Mouse (Mus musculus) layer of hippocampus, adult 2 months (tissue): Measurements from ENCODE around the gene Klrb1f. TPM values are rescaled to one million over a fixed set of nuclear protein-coding genes. Genes with fewer than 3 reads are reported as not detected.

ENCODE experiments used
- DNase-seq, 2 experiments: peaks; one replicate each; pipeline ENCODE4 v3.0.0; 2022; ENCODE audit warnings: low spot score in 2 of 2
- H3K27ac ChIP-seq: fragments of 200-600 bp; 2 replicates; pipeline ENCODE4 v1.8.1; 2022
- H3K4me3 ChIP-seq: fragments of 200-600 bp; 2 replicates; pipeline ENCODE4 v1.8.1; 2022; ENCODE audit warnings: mild to moderate bottlenecking
- CTCF ChIP-seq: fragments of 200-600 bp; conservative IDR thresholded peaks from 2 replicates; pipeline ENCODE4 v1.8.1; 2022; ENCODE audit warnings: antibody characterized with exemption, mild to moderate bottlenecking, moderate library complexity
- total RNA-seq, 2 experiments: library from RNA; stranded (reverse); gene quantifications; 2 replicates each; pipeline ENCODE4 v1.2.3; 2021

The Klrb1f gene
- total RNA-seq, 2 experiments from 2014 or later: not detected

DNA sequence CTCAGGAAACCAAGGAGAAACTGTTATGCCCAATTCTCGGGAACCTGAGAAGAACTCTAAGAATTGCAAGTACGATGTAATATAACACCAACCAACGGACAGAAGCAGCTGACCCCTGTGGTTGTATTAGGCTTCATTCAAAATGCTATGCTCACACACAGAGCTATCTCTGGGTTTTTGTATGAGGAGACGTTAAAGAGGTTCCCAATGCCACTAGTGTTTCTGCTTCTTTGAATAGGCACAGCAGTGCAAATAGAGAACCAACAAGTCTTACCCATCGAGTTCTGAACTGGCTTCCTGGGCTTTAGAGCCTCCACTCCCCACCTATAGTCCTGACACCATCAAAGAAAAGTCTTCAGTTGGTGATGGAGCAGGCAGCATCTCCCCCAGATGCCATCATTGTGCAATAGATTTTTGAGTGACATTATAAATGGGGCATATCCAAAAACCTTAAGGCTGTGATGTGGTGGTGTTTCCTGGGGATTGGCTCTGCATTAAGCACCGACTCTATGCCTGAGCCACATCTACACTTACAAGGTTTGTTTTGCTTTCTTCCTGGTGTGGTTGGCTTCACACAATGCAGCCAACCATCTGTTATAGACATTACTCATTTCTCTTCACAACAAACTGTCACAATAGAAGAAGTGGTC, 15.4 kb upstream of the Klrb1f start:
- TF ChIP-seq CTCF: no peak
- Histone ChIP-seq H3K4me3 (no peak overlapping the region), H3K27ac (no peak overlapping the region)
- DNase-seq: no peak

DNA sequence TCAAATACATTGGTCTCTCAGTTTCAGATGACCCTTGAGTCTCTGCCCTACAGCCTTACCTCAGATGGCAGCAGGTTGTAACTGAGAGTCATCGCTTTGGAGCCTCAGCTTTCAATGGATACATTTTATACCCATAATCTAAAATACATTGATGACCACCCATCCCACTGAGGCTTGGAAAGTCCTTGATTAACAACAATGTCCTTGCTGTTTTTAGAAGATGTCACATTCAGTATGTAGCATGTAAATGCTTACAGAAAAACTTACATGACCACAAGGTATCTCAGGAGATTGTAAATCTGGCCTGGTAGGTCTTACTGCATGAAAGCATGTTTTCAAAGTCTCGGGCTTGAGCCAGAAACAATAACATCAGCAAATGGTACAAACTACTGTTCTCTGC, 14.7 kb upstream of the Klrb1f start:
- Histone ChIP-seq H3K27ac (no peak overlapping the region), H3K4me3 (no peak overlapping the region)
- TF ChIP-seq CTCF: no peak
- no peak for DNase-seq

DNA sequence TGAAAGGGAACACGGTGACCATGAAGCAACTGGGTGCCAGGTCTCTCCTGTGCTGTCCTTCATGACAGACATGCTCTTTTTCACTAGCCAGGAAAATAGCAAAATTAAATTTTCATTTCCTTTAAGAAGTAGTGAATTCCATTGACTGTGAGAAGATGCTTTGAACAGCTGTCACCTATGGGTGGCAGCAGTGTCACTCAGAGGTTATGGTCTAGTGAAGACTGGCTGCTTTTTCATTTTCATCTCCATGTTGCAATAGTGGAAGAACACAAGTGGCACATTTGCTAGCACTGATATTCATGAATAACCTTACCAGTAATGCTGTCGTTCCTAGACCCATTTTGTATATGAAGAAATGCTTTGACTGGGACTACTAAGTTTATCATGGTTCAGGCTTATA, 12.3 kb upstream of the Klrb1f start:
- no peak overlapping the region for H3K27ac ChIP-seq
- H3K4me3 ChIP-seq: no peak overlapping the region
- DNase-seq: no peak
- TF ChIP-seq CTCF: peak; percentile 65

DNA sequence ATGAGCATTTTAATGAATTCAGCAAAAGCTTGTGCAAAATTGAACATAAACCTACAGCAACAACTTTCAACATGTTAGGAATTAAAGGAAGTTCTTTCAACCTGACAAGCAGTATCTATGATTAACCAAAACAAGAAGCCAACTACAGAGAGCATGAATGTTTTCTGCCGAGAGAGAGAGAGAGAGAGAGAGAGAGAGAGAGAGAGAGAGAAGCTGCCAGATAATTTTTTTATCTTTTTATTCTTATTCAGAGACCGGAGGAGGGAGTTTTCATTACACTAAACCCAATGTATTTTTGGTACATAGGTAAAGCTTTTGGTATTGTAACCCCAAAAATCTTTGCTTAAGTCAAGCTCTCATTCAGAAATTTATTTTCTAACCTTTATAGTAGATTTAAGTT, 10.7 kb upstream of the Klrb1f start:
- TF ChIP-seq CTCF: no peak
- Histone ChIP-seq H3K4me3 (no peak overlapping the region), H3K27ac (no peak overlapping the region)
- DNase-seq: no peak

DNA sequence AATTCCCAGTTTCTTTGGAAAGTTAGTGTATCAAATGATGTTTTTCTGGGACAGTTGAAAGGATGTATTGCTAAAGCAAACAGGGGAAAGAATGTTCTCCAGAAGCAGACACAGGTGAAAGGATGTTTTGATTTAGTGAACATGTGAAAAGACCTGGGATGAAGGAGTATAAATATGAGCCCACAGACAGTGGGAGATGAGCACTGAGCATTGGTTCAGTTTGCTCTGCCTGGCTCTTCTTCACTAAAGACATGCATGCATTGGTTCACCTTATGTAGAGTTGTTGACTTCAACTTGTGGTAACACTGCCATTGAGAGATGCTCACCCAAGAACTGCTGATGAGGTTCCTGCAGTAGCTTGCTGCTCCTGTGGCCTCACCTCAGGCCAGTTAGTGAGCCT, 9.4 kb upstream of the Klrb1f start:
- no peak for TF ChIP-seq CTCF
- H3K27ac ChIP-seq: no peak overlapping the region
- no peak for DNase-seq
- no peak overlapping the region for H3K4me3 ChIP-seq

DNA sequence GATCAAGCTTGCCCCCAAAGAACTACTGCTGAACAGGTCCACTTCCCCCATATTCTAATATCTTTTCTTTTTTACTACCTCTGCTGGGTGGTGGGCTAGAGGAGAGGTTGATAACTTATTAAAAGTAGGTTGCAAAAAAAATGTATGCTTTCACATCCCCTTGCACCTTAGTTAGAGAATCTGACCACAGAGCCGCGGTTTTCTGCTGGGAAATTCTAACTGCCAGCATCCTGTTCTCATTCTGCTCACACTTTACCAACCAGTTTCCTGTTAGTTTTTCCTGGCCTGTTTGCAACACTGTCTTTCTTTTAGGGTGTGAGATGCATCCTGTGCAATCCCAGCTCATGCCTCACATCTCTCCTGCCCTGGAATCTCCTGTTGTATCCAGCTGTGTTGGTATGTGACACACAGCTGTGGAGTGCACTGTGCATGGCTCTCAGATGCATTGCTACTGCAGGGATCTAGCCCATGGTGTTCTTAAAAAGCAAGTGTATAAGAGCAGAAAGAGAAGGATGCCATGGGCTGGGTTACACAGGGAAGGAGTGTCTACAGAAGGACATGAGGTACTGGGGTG, 8.7 kb upstream of the Klrb1f start:
- Histone ChIP-seq H3K27ac (no peak overlapping the region), H3K4me3 (no peak overlapping the region)
- TF ChIP-seq CTCF: no peak
- no peak for DNase-seq

DNA sequence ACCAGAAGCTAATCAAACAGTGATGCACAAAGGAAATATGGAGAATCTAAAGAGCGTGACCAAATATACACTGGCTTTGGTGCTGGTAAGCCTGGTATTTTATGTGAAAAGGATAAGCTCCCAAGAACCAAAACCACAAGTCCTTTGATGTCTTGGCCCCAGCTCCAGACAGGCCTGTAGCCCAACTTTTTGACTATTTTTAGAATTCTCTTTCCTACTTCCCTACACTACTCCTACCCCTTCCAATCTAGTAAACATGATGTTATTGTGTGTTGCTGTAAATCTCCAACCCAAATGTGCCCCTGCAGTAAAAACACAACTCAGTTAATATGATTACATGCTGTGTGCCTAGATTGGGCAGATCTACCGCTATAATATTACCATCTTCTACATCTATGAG, 4.2 kb upstream of the Klrb1f start:
- H3K4me3 ChIP-seq: no peak overlapping the region
- DNase-seq: no peak
- TF ChIP-seq CTCF: no peak
- H3K27ac ChIP-seq: no peak overlapping the region

DNA sequence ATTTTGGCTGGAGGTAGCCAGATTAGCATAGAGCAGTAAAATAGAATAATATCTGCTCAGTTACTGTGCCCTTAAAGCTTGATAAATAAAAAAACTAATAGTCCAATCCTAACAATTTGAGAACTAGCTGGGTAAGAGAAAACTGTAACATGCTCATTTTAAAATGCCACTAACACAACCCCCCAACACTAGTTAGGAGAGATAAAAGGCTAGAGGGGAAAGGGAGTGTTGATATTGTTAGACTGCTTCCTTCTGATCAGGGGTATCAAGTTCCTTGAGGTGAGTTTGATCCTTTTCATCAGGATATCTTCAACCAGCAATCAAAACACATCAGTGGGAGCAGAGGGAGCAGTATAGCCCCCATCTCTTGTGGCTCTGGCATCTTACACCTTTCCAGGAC, 3.2 kb upstream of the Klrb1f start:
- TF ChIP-seq CTCF: no peak
- Histone ChIP-seq H3K4me3 (no peak overlapping the region), H3K27ac (no peak overlapping the region)
- DNase-seq: no peak

DNA sequence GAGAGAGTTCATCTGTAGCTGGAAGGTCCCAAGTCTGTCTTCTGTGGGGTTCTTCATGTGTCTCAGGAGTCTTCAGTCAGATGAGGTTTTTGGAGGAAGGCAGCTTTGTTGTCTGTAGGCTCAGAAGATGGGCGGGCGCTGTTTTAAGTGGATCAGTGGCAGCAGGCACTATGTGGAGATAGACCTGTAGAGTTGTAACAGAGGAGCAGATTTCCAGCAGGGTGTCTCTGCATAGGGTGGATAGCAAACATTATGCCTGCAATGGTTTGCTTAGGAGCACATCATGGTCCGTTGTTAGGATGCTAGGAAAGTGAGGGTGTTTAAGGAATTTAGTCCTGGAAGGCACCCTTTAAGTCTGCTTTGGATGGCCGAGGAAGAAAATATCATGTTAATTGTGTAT, 2.7 kb downstream of the Klrb1f start:
- Histone ChIP-seq H3K4me3 (no peak overlapping the region), H3K27ac (no peak overlapping the region)
- TF ChIP-seq CTCF: no peak
- DNase-seq: no peak

DNA sequence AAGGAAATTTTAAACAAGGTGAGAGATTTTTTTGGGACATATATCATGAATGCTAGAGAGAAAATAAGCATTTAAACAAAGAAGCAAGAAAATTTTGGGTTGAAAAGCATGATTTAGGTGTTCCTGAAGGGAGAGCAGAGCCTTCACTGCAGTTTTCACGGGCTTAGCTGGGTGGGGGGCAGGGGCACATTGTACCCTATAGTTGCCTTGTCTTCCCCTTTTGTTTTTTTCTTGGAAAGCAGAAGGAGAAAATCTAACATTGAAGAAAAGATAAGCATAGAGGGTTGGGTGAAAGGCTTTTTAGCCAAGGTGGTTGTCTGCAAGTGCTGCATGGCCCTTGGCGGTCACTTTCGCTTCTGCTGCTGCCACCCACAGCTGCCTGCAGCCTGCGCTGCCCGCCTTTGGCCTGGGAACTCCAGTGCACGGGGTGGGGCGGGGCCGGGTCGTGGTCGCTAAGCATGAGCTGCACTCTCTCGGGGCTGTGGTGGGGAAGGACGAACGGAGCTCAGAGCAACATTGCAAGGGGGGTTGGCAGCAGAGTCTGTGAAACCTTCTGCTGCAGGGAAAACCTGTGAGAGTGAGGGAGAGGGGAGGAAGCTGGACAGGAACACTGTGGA, 3.3 kb downstream of the Klrb1f start:
- H3K27ac ChIP-seq: no peak overlapping the region
- DNase-seq: no peak
- H3K4me3 ChIP-seq: peak overlapping the region; percentile 46
- TF ChIP-seq CTCF: no peak

DNA sequence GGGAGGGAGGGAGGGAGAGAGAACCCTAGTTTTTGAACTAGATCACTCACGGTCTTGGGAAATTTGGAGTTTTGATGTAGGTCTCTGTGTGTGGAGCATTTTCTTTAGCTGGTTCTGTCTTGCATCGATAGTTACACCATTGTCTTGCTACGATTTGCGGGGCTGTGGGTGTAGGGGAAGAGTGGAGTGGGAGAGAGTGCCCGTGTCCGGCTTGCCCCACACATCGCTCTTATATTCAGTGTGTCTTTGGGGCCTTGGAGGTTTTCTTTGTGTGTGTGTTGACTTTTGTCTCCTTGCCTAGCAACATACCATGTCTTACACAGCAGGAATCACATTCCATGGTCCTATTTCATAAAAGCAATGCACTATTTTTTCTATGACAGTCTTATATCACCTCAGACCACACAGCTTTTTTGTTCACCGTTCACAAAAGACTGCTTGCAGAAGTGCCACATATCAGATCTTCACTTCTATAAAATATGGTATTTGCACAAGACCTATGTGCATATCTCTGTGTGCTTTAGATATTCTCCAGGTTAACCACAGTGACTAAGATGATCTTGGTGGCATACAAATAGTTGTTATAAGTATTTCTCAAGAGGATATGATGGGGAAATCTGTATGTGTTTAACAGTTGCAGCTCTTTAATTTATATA, 4.0 kb downstream of the Klrb1f start:
- Histone ChIP-seq H3K27ac (no peak overlapping the region), H3K4me3 (no peak overlapping the region)
- no peak for TF ChIP-seq CTCF
- DNase-seq: no peak

DNA sequence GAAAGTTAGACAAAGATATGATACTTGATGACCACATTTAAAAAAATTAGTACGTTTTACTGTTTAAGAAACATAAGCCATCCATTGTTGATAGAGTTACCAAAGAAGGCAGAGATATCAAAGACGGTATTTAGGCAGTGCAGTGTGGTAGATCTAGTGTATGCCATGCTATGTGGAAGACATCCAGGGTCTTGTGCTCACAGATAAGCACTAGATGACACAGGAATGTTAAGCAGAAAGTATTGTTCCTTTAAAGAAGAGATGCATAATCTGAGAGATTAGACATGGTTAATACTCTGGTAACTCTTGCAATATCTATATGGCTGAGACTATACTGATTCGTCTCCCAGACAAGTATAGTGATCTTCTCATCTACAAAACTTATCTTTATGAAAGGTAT, 5.4 kb downstream of the Klrb1f start:
- no peak overlapping the region for H3K4me3 ChIP-seq
- no peak for TF ChIP-seq CTCF
- no peak for DNase-seq

DNA sequence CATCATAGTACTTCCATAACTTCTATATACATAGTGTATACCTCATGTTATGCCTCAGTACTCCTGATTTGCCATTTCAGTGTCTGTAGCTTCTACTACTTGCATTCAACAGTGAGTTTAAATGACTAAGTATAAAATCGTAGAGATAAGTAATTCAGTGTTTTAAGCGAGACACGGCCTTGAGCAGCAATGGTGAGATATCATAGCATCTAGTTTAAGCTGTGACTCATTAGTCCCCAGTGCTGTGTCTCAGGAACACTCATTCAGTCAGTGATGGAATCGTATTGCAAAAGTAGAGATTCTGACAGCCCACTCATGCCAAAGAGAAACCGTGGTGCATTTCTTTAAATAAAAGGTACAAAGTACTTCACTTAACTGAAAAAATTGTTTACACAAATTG, 6.0 kb downstream of the Klrb1f start:
- DNase-seq: no peak
- H3K4me3 ChIP-seq: no peak overlapping the region
- TF ChIP-seq CTCF: no peak

More for the DNA sequence above, 5.4 kb downstream of the Klrb1f start:
- no peak overlapping the region for H3K27ac ChIP-seq

DNA sequence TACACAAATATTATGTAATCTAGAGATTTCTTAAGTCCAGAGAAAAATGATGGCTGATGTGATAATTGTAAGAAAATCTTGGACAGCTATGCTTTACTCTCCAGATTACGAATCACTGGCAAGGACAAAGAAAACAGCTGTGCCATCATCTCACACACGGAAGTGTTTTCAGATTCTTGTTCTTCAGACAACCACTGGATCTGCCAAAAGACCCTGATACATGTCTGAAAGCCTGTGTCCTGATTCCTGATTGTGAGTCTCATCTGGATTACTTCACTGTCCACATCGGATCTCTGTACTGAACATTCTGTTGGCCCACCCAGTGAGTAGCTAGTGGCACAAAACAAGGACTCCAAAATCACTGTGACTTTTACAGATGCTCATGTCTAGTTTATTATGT, 10.5 kb downstream of the Klrb1f start:
- DNase-seq: no peak
- Histone ChIP-seq H3K27ac (no peak overlapping the region), H3K4me3 (no peak overlapping the region)
- TF ChIP-seq CTCF: no peak

More for the DNA sequence above, 6.0 kb downstream of the Klrb1f start:
- H3K27ac ChIP-seq: no peak overlapping the region
